Mouse (Mus musculus) gastrocnemius, postnatal 10 days (tissue): ENCODE results near the gene Zfp93. TPM values are rescaled to one million over a fixed set of nuclear protein-coding genes. Genes with fewer than 3 reads are reported as not detected.

Source experiments
- total RNA-seq, 2 experiments: library from RNA; stranded (reverse); gene quantifications; 2 replicates each; pipeline ENCODE4 v1.2.3; 2021

Zfp93 gene
- total RNA-seq, 2 experiments from 2014 or later, result 2.9 to 4.2 TPM

Other genes starting within 250 kb of the Zfp93 start
- not detected for gene Vmn1r183, start 217.2 kb upstream of the Zfp93 start, total RNA-seq
- 1 to 10 TPM; 6.4 to 7.0 TPM for gene Zfp180, start 188.5 kb upstream of the Zfp93 start, total RNA-seq
- 1 to 10 TPM; 2.8 to 4.1 TPM for gene Zfp112, start 158.1 kb upstream of the Zfp93 start, total RNA-seq
- gene Zfp235, start 136.3 kb upstream of the Zfp93 start, total RNA-seq, result 1 to 10 TPM; 5.1 to 7.5 TPM
- gene Zfp114, start 95.4 kb upstream of the Zfp93 start, total RNA-seq, result under 1 TPM; 0.26 to 0.81 TPM
- 1 to 10 TPM; 5.0 to 6.7 TPM for gene Zfp111, start 59.0 kb upstream of the Zfp93 start, total RNA-seq
- 1 to 10 TPM; 1.6 to 2.4 TPM for gene Zfp109, start 32.9 kb upstream of the Zfp93 start, total RNA-seq
- 1 to 10 TPM; 1.5 to 1.6 TPM for gene Zfp108, start 15.6 kb upstream of the Zfp93 start, total RNA-seq
- gene Zfp61, start 30.8 kb downstream of the Zfp93 start, total RNA-seq, result 1 to 10 TPM; 4.2 to 5.6 TPM
- 1 to 10 TPM; 2.1 to 4.0 TPM for gene Zfp94, start 46.2 kb downstream of the Zfp93 start, total RNA-seq
- not detected for gene Tescl, start 63.5 kb downstream of the Zfp93 start, total RNA-seq
- gene Lypd5, start 78.8 kb downstream of the Zfp93 start, total RNA-seq, result not detected
- 1 to 10 TPM in 1 of 2 experiments, under 1 TPM in 1; 0.14 to 1.8 TPM for gene Kcnn4, start 99.8 kb downstream of the Zfp93 start, total RNA-seq
- gene Smg9, start 129.2 kb downstream of the Zfp93 start, total RNA-seq, result 10 to 100 TPM; 15.4 to 17.1 TPM
- gene Irgc1, start 181.9 kb downstream of the Zfp93 start, total RNA-seq, result under 1 TPM in 1 of 2 experiments, not detected in 1; 0.21 TPM
- 1 to 10 TPM; 2.0 to 3.0 TPM for gene Plaur, start 192.1 kb downstream of the Zfp93 start, total RNA-seq
- gene Cadm4, start 211.6 kb downstream of the Zfp93 start, total RNA-seq, result 10 to 100 TPM; 14.7 to 17.4 TPM
- gene Zfp428, start 236.6 kb downstream of the Zfp93 start, total RNA-seq, result 10 to 100 TPM; 11.4 to 11.6 TPM
- not detected for gene AC161166.1, start 242.0 kb downstream of the Zfp93 start, total RNA-seq